In genomic region chr17:80785476-80785875, GRCm38 (mm10) we compare ENCODE assay signal across 15 mouse cellular contexts. TPM values are rescaled to one million over a fixed set of nuclear protein-coding genes. Genes with fewer than 3 reads are reported as not detected.
DNase-seq lines count a peak whose midpoint lies in the region; ATAC-seq and TF ChIP-seq lines count a peak whose summit lies in the region.
"Had no signal": no experiment of that assay in that cellular context is flagged by ENCODE, and none has a peak within 500 bp of the region (broad histone marks: within the 10 kb centered on the region; RNA-seq: fewer than 3 reads in every experiment).

No protein-coding gene starts in this region.

- no peak for TF ChIP-seq CTCF in heart, postnatal 0 days (IDR thresholded peaks at IDR 0.05; ENCODE audit: low read depth)
- TF ChIP-seq CTCF in cerebellum, adult 2 months (IDR thresholded peaks at IDR 0.05; ENCODE audit: borderline replicate concordance, insufficient read depth, low read depth, low read length) = no peak

- no peak overlapping the region for H3K9ac ChIP-seq in heart, postnatal 0 days (replicated peaks; ENCODE audit: low read depth, low read length)
- no peak overlapping the region for H3K9ac ChIP-seq in liver, embryonic 13.5 days
- no peak overlapping the region for H3K9ac ChIP-seq in liver, embryonic 11.5 days (ENCODE audit: low read depth, low read length)
- no peak overlapping the region for H3K9ac ChIP-seq in stomach, embryonic 14.5 days (replicated peaks; ENCODE audit: low read depth, low read length)
- H3K9ac ChIP-seq: forebrain, postnatal 0 days had no signal

- intact Hi-C loops in heart, postnatal 14 days (cut with DNase I) = no loop called here

- WGBS in heart, postnatal 0 days = 83% methylated on average over 8 of the region's 8 CpGs
- WGBS in liver, embryonic 13.5 days (ENCODE audit: insufficient replicate concordance) = 70% methylated on average over 8 of the region's 8 CpGs
- 82% methylated on average over 8 of the region's 8 CpGs for WGBS in liver, embryonic 11.5 days
- 72% methylated on average over 8 of the region's 8 CpGs for WGBS in stomach, embryonic 14.5 days
- WGBS in cerebellum, adult 2 months = 86% methylated on average over 8 of the region's 8 CpGs

- ATAC-seq in heart, postnatal 0 days (ENCODE audit: insufficient read depth, low read depth) = no peak
- no peak for ATAC-seq in liver, embryonic 13.5 days (ENCODE audit: low read depth)
- ATAC-seq in liver, embryonic 11.5 days (replicated peaks; ENCODE audit: low FRiP score) = no peak
- ATAC-seq in stomach, embryonic 14.5 days (ENCODE audit: insufficient number of reproducible peaks, insufficient read depth, low FRiP score, low read depth) = no peak
- ATAC-seq: forebrain, postnatal 0 days; hindbrain, postnatal 0 days; midbrain, embryonic 16.5 days had no signal

- H3K27ac ChIP-seq in heart, postnatal 0 days (ENCODE audit: low read depth) = 0 out of 2 replicates have a peak overlapping the region, but pooled peaks have one; percentile 31
- H3K27ac ChIP-seq in liver, embryonic 13.5 days = peak overlapping the region; percentile 20; the same call in 1 of the 2 replicates
- H3K27ac ChIP-seq in liver, embryonic 11.5 days (ENCODE audit: low read depth, low read length) = no peak overlapping the region
- peak overlapping the region; percentile 64; the same call in 1 of the 2 replicates for H3K27ac ChIP-seq in stomach, embryonic 14.5 days (ENCODE audit: low read length)
- no peak overlapping the region for H3K27ac ChIP-seq in cerebellum, adult 2 months (ENCODE audit: insufficient read depth, low read length)
- H3K27ac ChIP-seq: hindbrain, postnatal 0 days had no signal

- no peak overlapping the region for H3K4me2 ChIP-seq in heart, postnatal 0 days (ENCODE audit: low read depth, low read length)
- H3K4me2 ChIP-seq in liver, embryonic 13.5 days = no peak overlapping the region
- no peak overlapping the region for H3K4me2 ChIP-seq in liver, embryonic 11.5 days
- no peak overlapping the region for H3K4me2 ChIP-seq in stomach, embryonic 14.5 days (replicated peaks; ENCODE audit: low read depth, low read length)
- H3K4me2 ChIP-seq: heart, embryonic 11.5 days had no signal

- no peak for TF ChIP-seq POLR2A in cerebellum, adult 2 months (IDR thresholded peaks at IDR 0.05; ENCODE audit: borderline replicate concordance, insufficient read depth, low read length)

- H3K36me3 ChIP-seq in heart, postnatal 0 days (replicated peaks; ENCODE audit: control insufficient read depth, insufficient read depth, low read length) = no peaks in the 10 kb centered on the region
- H3K36me3 ChIP-seq in liver, embryonic 13.5 days = no peaks in the 10 kb centered on the region
- H3K36me3 ChIP-seq in liver, embryonic 11.5 days (ENCODE audit: control insufficient read depth, insufficient read depth, low read length) = no peaks in the 10 kb centered on the region
- H3K36me3 ChIP-seq in stomach, embryonic 14.5 days (ENCODE audit: control insufficient read depth, insufficient read depth, low read length) = no peaks in the 10 kb centered on the region

- no peak for TF ChIP-seq EP300 in heart, postnatal 0 days (IDR thresholded peaks at IDR 0.05; ENCODE audit: low read depth)

- DNase-seq in heart, postnatal 0 days (ENCODE audit: low spot score) = no peak
- no peak for DNase-seq in heart, postnatal 14 days
- no peak for DNase-seq in liver, embryonic 13.5 days
- DNase-seq in liver, embryonic 11.5 days (ENCODE audit: low spot score) = no peak
- peak; percentile 82 for DNase-seq in ES-CJ7 (ENCODE audit: low read depth, low spot score)
- no peak for DNase-seq in cerebellum, adult 2 months
- DNase-seq in cerebellum, postnatal 14 days = no peak
- DNase-seq: adrenal gland, postnatal 25 days; cerebellum, adult 18-20 months; forebrain, postnatal 0 days; right cerebral cortex, adult 18-20 months had no signal

- H3K9me3 ChIP-seq in heart, postnatal 0 days (replicated peaks; ENCODE audit: control insufficient read depth, low read length) = no peaks in the 10 kb centered on the region
- no peaks in the 10 kb centered on the region for H3K9me3 ChIP-seq in liver, embryonic 13.5 days (replicated peaks)
- no peaks in the 10 kb centered on the region for H3K9me3 ChIP-seq in liver, embryonic 11.5 days (ENCODE audit: control insufficient read depth, low read length)
- no peaks in the 10 kb centered on the region for H3K9me3 ChIP-seq in stomach, embryonic 14.5 days (ENCODE audit: control insufficient read depth, low read depth, low read length)

- H3K4me1 ChIP-seq in heart, postnatal 0 days (ENCODE audit: control insufficient read depth, insufficient read depth) = peaks cover 38% of the 10 kb centered on the region
- 0 out of 2 replicates have a peak, but pooled peaks cover 4% of the 10 kb centered on the region for H3K4me1 ChIP-seq in liver, embryonic 13.5 days (replicated peaks)
- H3K4me1 ChIP-seq in liver, embryonic 11.5 days (replicated peaks; ENCODE audit: control insufficient read depth, insufficient read depth, low read length) = no peaks in the 10 kb centered on the region; the same call in 1 of the 2 replicates
- H3K4me1 ChIP-seq in stomach, embryonic 14.5 days (ENCODE audit: control insufficient read depth, insufficient read depth, low read length) = peaks cover 14% of the 10 kb centered on the region; the same call in 1 of the 2 replicates
- no peaks in the 10 kb centered on the region; the same call in 1 of the 2 replicates for H3K4me1 ChIP-seq in cerebellum, adult 2 months (ENCODE audit: control insufficient read depth, insufficient read depth, low read length)

- H3K4me3 ChIP-seq in heart, postnatal 0 days (ENCODE audit: low read depth, low read length) = no peak overlapping the region
- no peak overlapping the region for H3K4me3 ChIP-seq in liver, embryonic 13.5 days (replicated peaks)
- H3K4me3 ChIP-seq in liver, embryonic 11.5 days (ENCODE audit: low read depth, low read length) = no peak overlapping the region
- no peak overlapping the region for H3K4me3 ChIP-seq in stomach, embryonic 14.5 days (ENCODE audit: low read depth, low read length)
- H3K4me3 ChIP-seq in cerebellum, adult 2 months (replicated peaks; ENCODE audit: insufficient read depth, low read depth, low read length) = no peak overlapping the region

- no peaks in the 10 kb centered on the region for H3K27me3 ChIP-seq in heart, postnatal 0 days (ENCODE audit: control insufficient read depth, insufficient read depth, low read length)
- H3K27me3 ChIP-seq in liver, embryonic 13.5 days = no peaks in the 10 kb centered on the region
- no peaks in the 10 kb centered on the region for H3K27me3 ChIP-seq in liver, embryonic 11.5 days (replicated peaks; ENCODE audit: control insufficient read depth, insufficient read depth, low read length)
- H3K27me3 ChIP-seq in stomach, embryonic 14.5 days (ENCODE audit: control insufficient read depth, insufficient read depth, low read length) = no peaks in the 10 kb centered on the region
- no peaks in the 10 kb centered on the region for H3K27me3 ChIP-seq in cerebellum, adult 2 months (ENCODE audit: control insufficient read depth, insufficient read depth, low read length)

RNA-seq across cellular contexts. Expression of gene Map4k3, which starts 57.2 kb away (rescaled TPM):
- 38.0 and 44.4 TPM in 2 replicates for total RNA-seq in heart, postnatal 0 days (2014; rRNA removed; ENCODE audit: low replicate concordance)
- 14.2 and 16.7 TPM in 2 replicates for polyA plus RNA-seq in heart, postnatal 0 days (2015; fragmentation: Nextera tagmentation; extraction: Ambion mirVana)
- 10 to 100 TPM; 30.0 to 34.6 TPM for total RNA-seq in heart, postnatal 14 days (2021)
- 3.3 TPM in 2 replicates for polyA plus RNA-seq in liver, embryonic 13.5 days (2015; fragmentation: Nextera tagmentation; extraction: Ambion mirVana)
- polyA plus RNA-seq in liver, embryonic 11.5 days (2014; fragmentation: Nextera tagmentation; extraction: Ambion mirVana) = 9.9 TPM in 2 replicates
- polyA plus RNA-seq in stomach, embryonic 14.5 days (2014; fragmentation: Nextera tagmentation; extraction: Ambion mirVana) = 39.5 and 42.5 TPM in 2 replicates
- polyA plus RNA-seq in cerebellum, adult 2 months (2012; rRNA removed) = 45.3 and 48.9 TPM in 2 replicates

Comparison
In these comparisons a context has a peak if more than half of its experiments do, and no peak if none do; other contexts are left out.
1. H3K27ac ChIP-seq: peak in heart, postnatal 0 days (single experiment), liver, embryonic 13.5 days (single experiment) and stomach, embryonic 14.5 days (single experiment); none in liver, embryonic 11.5 days (single experiment) and cerebellum, adult 2 months (single experiment).